Mouse (Mus musculus): ENCODE measurements around the gene Bcl10. TPM values are rescaled to one million over a fixed set of nuclear protein-coding genes. Genes with fewer than 3 reads are reported as not detected.

Bcl10 gene
- 205 TPM for polyA plus RNA-seq (2017; shearing (Covaris generic))

GRCm38 (mm10) chr3:145922019-145922854 is at the start of gene Bcl10:
Gene Bcl10, plus strand, starts transcription at chr3:145922804.

DNA sequence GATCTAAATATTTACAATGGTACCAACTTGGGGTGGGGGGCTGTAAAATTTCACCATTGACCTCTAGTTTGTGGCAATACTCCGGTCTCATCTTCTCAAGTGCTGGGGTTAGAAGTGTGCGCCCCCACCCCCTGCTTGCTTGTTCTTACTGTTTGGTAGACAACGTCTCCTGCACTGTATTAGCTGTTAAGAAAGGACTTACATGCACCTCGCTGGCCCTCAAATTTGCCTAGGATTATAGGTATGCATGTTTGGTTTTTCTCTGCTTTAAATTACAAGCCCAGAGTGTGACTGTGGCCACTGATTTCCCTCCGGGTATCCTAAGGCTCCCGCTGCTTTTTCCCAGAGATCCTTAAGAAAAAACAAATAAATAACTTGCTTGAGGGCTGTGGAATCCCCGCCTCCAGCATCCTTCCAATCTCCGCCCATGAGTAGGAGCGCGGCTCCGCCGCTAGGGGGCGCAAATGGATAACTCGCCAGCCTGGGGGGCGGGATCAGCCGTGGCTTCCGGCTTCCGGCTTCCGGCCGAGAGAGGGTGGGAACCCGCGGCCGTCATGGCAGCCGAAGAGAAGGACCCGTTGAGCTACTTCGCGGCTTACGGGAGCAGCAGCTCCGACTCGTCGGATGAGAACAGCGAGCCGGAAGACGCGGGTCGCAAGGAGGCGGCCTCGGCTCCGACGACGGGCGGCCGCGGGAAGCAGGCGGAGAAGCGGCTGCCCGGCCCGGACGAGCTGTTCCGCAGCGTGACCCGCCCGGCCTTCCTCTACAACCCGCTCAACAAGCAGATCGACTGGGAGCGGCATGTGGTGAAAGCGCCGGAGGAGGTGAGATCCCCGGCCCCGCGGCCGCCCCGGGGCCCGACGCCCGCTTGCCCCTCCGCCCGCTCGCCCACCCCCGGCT is 15.2 kb downstream of the Bcl10 start, which contains the start of gene 2410004B18Rik:
TSS of gene 2410004B18Rik (plus strand) at position 510 of the 900 bp plus-strand sequence.

Other genes with a start within 250 kb of the Bcl10 start
- 0.44 TPM for gene Ddah1, start 164.1 kb upstream of the Bcl10 start, polyA plus RNA-seq (2017; shearing (Covaris generic))
- gene 2410004B18Rik, start 15.2 kb downstream of the Bcl10 start, polyA plus RNA-seq (2017; shearing (Covaris generic)) = 78.5 TPM
- gene Syde2, start 65.1 kb downstream of the Bcl10 start, polyA plus RNA-seq (2017; shearing (Covaris generic)) = 0.52 TPM
- gene Wdr63, start 185.3 kb downstream of the Bcl10 start, polyA plus RNA-seq (2017; shearing (Covaris generic)) = not detected
- 2.4 TPM for gene Mcoln3, start 194.6 kb downstream of the Bcl10 start, polyA plus RNA-seq (2017; shearing (Covaris generic))
- gene Mcoln2, start 227.0 kb downstream of the Bcl10 start, polyA plus RNA-seq (2017; shearing (Covaris generic)) = 20.6 TPM

Data from effector memory CD4-positive, alpha-beta T cell, adult 7 months (primary cell).